In genomic region chr3:27348462-27348861, GRCm38 (mm10) we compare ENCODE assay signal across 22 mouse cellular contexts. TPM values are rescaled to one million over a fixed set of nuclear protein-coding genes. Genes with fewer than 3 reads are reported as not detected.
DNase-seq lines count a peak whose midpoint lies in the region; ATAC-seq and TF ChIP-seq lines count a peak whose summit lies in the region.
"Had no signal": no experiment of that assay in that cellular context is flagged by ENCODE, and none has a peak within 500 bp of the region (broad histone marks: within the 10 kb centered on the region; RNA-seq: fewer than 3 reads in every experiment).

No protein-coding gene starts in this region.

- no peaks in the 10 kb centered on the region for H3K9me3 ChIP-seq in limb, embryonic 13.5 days
- H3K9me3 ChIP-seq in limb, embryonic 10.5 days (replicated peaks), result no peaks in the 10 kb centered on the region
- H3K9me3 ChIP-seq: forebrain, embryonic 15.5 days; heart, embryonic 15.5 days; hindbrain, embryonic 10.5 days; limb, embryonic 12.5 days had no signal

- no peaks in the 10 kb centered on the region for H3K27me3 ChIP-seq in limb, embryonic 13.5 days
- H3K27me3 ChIP-seq in limb, embryonic 10.5 days (ENCODE audit: low read depth, poor library complexity, severe bottlenecking), result no peaks in the 10 kb centered on the region
- H3K27me3 ChIP-seq: forebrain, embryonic 15.5 days; heart, embryonic 15.5 days; limb, embryonic 12.5 days had no signal

- H3K4me3 ChIP-seq in limb, embryonic 13.5 days, result no peak overlapping the region
- no peak overlapping the region for H3K4me3 ChIP-seq in limb, embryonic 10.5 days
- no peak overlapping the region for H3K4me3 ChIP-seq in layer of hippocampus, adult 2 months
- H3K4me3 ChIP-seq: forebrain, embryonic 15.5 days; heart, adult 2 months; heart, embryonic 15.5 days; hindbrain, embryonic 10.5 days; limb, embryonic 12.5 days had no signal

- H3K4me1 ChIP-seq in limb, embryonic 13.5 days, result no peaks in the 10 kb centered on the region
- no peaks in the 10 kb centered on the region for H3K4me1 ChIP-seq in limb, embryonic 10.5 days
- H3K4me1 ChIP-seq: heart, embryonic 15.5 days; hindbrain, embryonic 10.5 days; limb, embryonic 12.5 days had no signal

- no peak for TF ChIP-seq CTCF in layer of hippocampus, adult 2 months (conservative IDR thresholded peaks at IDR 0.05)

- ATAC-seq in limb, embryonic 13.5 days (ENCODE audit: low FRiP score, low read depth), result 0 out of 2 replicates have a peak, but pooled peaks have one; percentile 36
- ATAC-seq: forebrain, embryonic 15.5 days; intestine, postnatal 0 days had no signal

- 78% methylated on average over 5 of the region's 5 CpGs for WGBS in limb, embryonic 13.5 days
- 86% methylated on average over 5 of the region's 5 CpGs for WGBS in limb, embryonic 10.5 days

- H3K9ac ChIP-seq in limb, embryonic 13.5 days, result no peak overlapping the region
- H3K9ac ChIP-seq: forebrain, embryonic 15.5 days; heart, embryonic 15.5 days; limb, embryonic 12.5 days; liver, embryonic 14.5 days had no signal

- peak; percentile 21 to 54 for DNase-seq in frontal cortex, postnatal 36 days (ENCODE audit: low spot score in 2 of 2)
- DNase-seq in frontal cortex, postnatal 25 days (ENCODE audit: low spot score in 2 of 2), result no peak
- no peak for DNase-seq in limb, embryonic 10.5 days (ENCODE audit: low spot score)
- DNase-seq in layer of hippocampus, adult 2 months (ENCODE audit: low spot score in 2 of 2), result peak; percentile 84 to 86
- peak; percentile 65 for DNase-seq in telencephalon, adult 2 months (ENCODE audit: low read depth, low spot score)
- DNase-seq in ovary, postnatal 36 days (ENCODE audit: low spot score), result no peak
- DNase-seq: adrenal gland, postnatal 25 days; B cell, adult 2 months; cerebellum, adult 9-10 months; gastrocnemius, postnatal 10 days; heart, adult 2 months; midbrain, embryonic 14.5 days had no signal

- H3K36me3 ChIP-seq in limb, embryonic 13.5 days, result no peaks in the 10 kb centered on the region
- H3K36me3 ChIP-seq in limb, embryonic 10.5 days, result no peaks in the 10 kb centered on the region
- H3K36me3 ChIP-seq: forebrain, embryonic 15.5 days; heart, embryonic 15.5 days; hindbrain, embryonic 10.5 days; limb, embryonic 12.5 days had no signal

- no peak overlapping the region for H3K4me2 ChIP-seq in limb, embryonic 13.5 days (replicated peaks)
- H3K4me2 ChIP-seq: forebrain, embryonic 15.5 days; heart, embryonic 15.5 days; limb, embryonic 12.5 days had no signal

- no peak overlapping the region for H3K27ac ChIP-seq in limb, embryonic 13.5 days
- H3K27ac ChIP-seq in limb, embryonic 10.5 days, result no peak overlapping the region
- 0 out of 2 replicates have a peak overlapping the region, but pooled peaks have one; percentile 46 for H3K27ac ChIP-seq in layer of hippocampus, adult 2 months
- H3K27ac ChIP-seq: forebrain, embryonic 15.5 days; heart, adult 2 months; heart, embryonic 15.5 days; hindbrain, embryonic 10.5 days; limb, embryonic 12.5 days; liver, embryonic 14.5 days had no signal

RNA-seq across cellular contexts. Expression of gene Ghsr, which starts 22.7 kb away (rescaled TPM):
- polyA plus RNA-seq in limb, embryonic 13.5 days (2015; fragmentation: Nextera tagmentation; extraction: Ambion mirVana), result not detected in 2 replicates
- polyA plus RNA-seq in limb, embryonic 10.5 days (2016; fragmentation: Nextera tagmentation; extraction: Ambion mirVana), result not detected in 2 replicates
- total RNA-seq in layer of hippocampus, adult 2 months (2021), result 1 to 10 TPM in 1 of 2 experiments, under 1 TPM in 1; 0.93 to 1.8 TPM
- total RNA-seq: adrenal gland, postnatal 25 days; gastrocnemius, postnatal 10 days; heart, adult 2 months; megakaryocyte, adult 5-6 weeks had no signal
- polyA plus RNA-seq: forebrain, embryonic 15.5 days; heart, adult 2 months; heart, embryonic 15.5 days; intestine, postnatal 0 days; kidney, embryonic 16.5 days; limb, embryonic 12.5 days; liver, embryonic 14.5 days; lung, embryonic 16.5 days had no signal

RNA-seq across cellular contexts. Expression of gene Tnfsf10, which starts 31.6 kb away (rescaled TPM):
- polyA plus RNA-seq in limb, embryonic 13.5 days (2015; fragmentation: Nextera tagmentation; extraction: Ambion mirVana), result 0.09 and 0.14 TPM in 2 replicates
- not detected in 2 replicates for polyA plus RNA-seq in limb, embryonic 10.5 days (2016; fragmentation: Nextera tagmentation; extraction: Ambion mirVana)
- 1 to 10 TPM in 1 of 2 experiments, under 1 TPM in 1; 0.83 to 1.4 TPM for total RNA-seq in layer of hippocampus, adult 2 months (2021)

Comparison
In these comparisons a context has a peak if more than half of its experiments do, and no peak if none do; other contexts are left out.
1. DNase-seq: peak in frontal cortex, postnatal 36 days (2 of 2), layer of hippocampus, adult 2 months (2 of 2) and telencephalon, adult 2 months (single experiment); none in frontal cortex, postnatal 25 days (0 of 2), limb, embryonic 10.5 days (single experiment) and ovary, postnatal 36 days (single experiment).